Mouse (Mus musculus) lung, postnatal 0 days (tissue): ENCODE results near the gene Tmem140.

ENCODE experiments used
- CTCF ChIP-seq: IDR thresholded peaks from 2 replicates; pipeline ENCODE4 v1.5.1; 2016; ENCODE audit warnings: antibody characterized with exemption, mild to moderate bottlenecking
- EP300 ChIP-seq: IDR thresholded peaks from 2 replicates; pipeline ENCODE4 v1.6.1; 2016; ENCODE audit warnings: antibody characterized with exemption, mild to moderate bottlenecking, control low read depth

- TF ChIP-seq CTCF (no peak), EP300 (no peak)
These were observed 36.2 kb downstream of the Tmem140 start for GRCm38 (mm10) chr6:34899127-34899526.
